Mouse (Mus musculus) midbrain, embryonic 15.5 days (tissue): ENCODE measurements around the gene Plekhj1. TPM values are rescaled to one million over a fixed set of nuclear protein-coding genes. Genes with fewer than 3 reads are reported as not detected.

ENCODE experiments used
- ATAC-seq: fragments of 200-750 bp; cut with Nextera tagmentation; replicated peaks from 2 replicates; pipeline ENCODE4 v1.8.0; 2017; ENCODE audit warnings: moderate TSS enrichment
- H3K27ac ChIP-seq: fragments of 300-500 bp; sonication (generic); 2 replicates; pipeline ENCODE4 v1.5.1; 2015; ENCODE audit warnings: mild to moderate bottlenecking, inconsistent platforms
- H3K27me3 ChIP-seq: fragments of 300-500 bp; sonication (generic); replicated peaks from 2 replicates; pipeline ENCODE4 v1.6.1; 2015; ENCODE audit warnings: inconsistent platforms
- H3K36me3 ChIP-seq: fragments of 300-500 bp; sonication (generic); replicated peaks from 2 replicates; pipeline ENCODE4 v1.6.1; 2015; ENCODE audit warnings: inconsistent platforms
- H3K4me1 ChIP-seq: fragments of 300-500 bp; sonication (generic); 2 replicates; pipeline ENCODE4 v1.6.1; 2015; ENCODE audit warnings: inconsistent platforms
- H3K4me2 ChIP-seq: fragments of 300-500 bp; sonication (generic); 2 replicates; pipeline ENCODE4 v1.6.1; 2015; ENCODE audit warnings: inconsistent platforms, mild to moderate bottlenecking, moderate library complexity
- H3K4me3 ChIP-seq: fragments of 300-500 bp; sonication (generic); 2 replicates; pipeline ENCODE4 v1.5.1; 2015; ENCODE audit warnings: mild to moderate bottlenecking, inconsistent platforms
- H3K9ac ChIP-seq: fragments of 300-500 bp; sonication (generic); 2 replicates; pipeline ENCODE4 v1.6.1; 2015; ENCODE audit warnings: mild to moderate bottlenecking, inconsistent platforms
- H3K9me3 ChIP-seq: fragments of 300-500 bp; sonication (generic); 2 replicates; pipeline ENCODE4 v1.6.1; 2016; ENCODE audit warnings: inconsistent platforms
- WGBS: fragments of 180-500 bp; shearing (Covaris S2); methylation state at CpG from one replicate; pipeline ENCODE4 v1.1.7; 2015; ENCODE audit warnings: mixed read lengths; 5-methylcytosine and 5-hydroxymethylcytosine counted together
- microRNA counts: library from miRNA; unstranded; fragments of <30 nt; microRNA quantifications from one replicate; lab custom pipeline; 2016
- microRNA-seq: library from miRNA; unstranded; fragments of <30 nt; microRNA quantifications from one replicate; pipeline ENCODE4, GENCODE M21; 2016
- polyA plus RNA-seq: library from polyadenylated mRNA; unstranded; fragments of >200 nt; fragmentation: Nextera tagmentation; extraction: Ambion mirVana; gene quantifications from 2 replicates; pipeline ENCODE4 v1.2.1, GENCODE M21; 2015

Plekhj1 gene
- polyA plus RNA-seq, 1 experiment from 2014 or later: 130 TPM

- no peak overlapping the region for H3K27ac ChIP-seq
- no peak; the same call in 1 of the 2 replicates for ATAC-seq
- no peaks in the 10 kb centered on the region; the same call in 1 of the 2 replicates for H3K27me3 ChIP-seq
- no peak overlapping the region for H3K4me3 ChIP-seq
- H3K9ac ChIP-seq: no peak overlapping the region
- peaks cover 4% of the 10 kb centered on the region for H3K4me1 ChIP-seq
- no peaks in the 10 kb centered on the region for H3K9me3 ChIP-seq
- WGBS: 19% methylated on average over 3 of the region's 3 CpGs
- no peaks in the 10 kb centered on the region for H3K36me3 ChIP-seq
- no peak overlapping the region for H3K4me2 ChIP-seq
Measured at GRCm38 (mm10) chr10:80747410-80747809, 51.0 kb downstream of the Plekhj1 start.

MicroRNAs within 50 kb of the gene (microRNA counts, 519-probe panel; counts per million panel counts)
- not detected for microRNA mmu-miR-1982 (lab: Ali Mortazavi, UCI)

Small RNAs within 50 kb of the gene (microRNA-seq; reads per million reads assigned to microRNA genes)
- 2.8 reads per million, percentile 11 among the genes with 10 or more reads in this experiment for gene Mir1982

Other genes with a start within 250 kb of the Plekhj1 start
- gene Rexo1, start 237.1 kb downstream of the Plekhj1 start, polyA plus RNA-seq: 33.9 and 35.0 TPM in 2 replicates
- 6.0 and 6.3 TPM in 2 replicates for gene Klf16, start 221.3 kb downstream of the Plekhj1 start, polyA plus RNA-seq
- gene Abhd17a, start 208.3 kb downstream of the Plekhj1 start, polyA plus RNA-seq: 126 and 152 TPM in 2 replicates
- gene Scamp4, start 195.8 kb downstream of the Plekhj1 start, polyA plus RNA-seq: 65.0 and 66.2 TPM in 2 replicates
- gene Adat3, start 195.7 kb downstream of the Plekhj1 start, polyA plus RNA-seq: 6.0 and 6.9 TPM in 2 replicates
- gene Gm49322, start 192.6 kb downstream of the Plekhj1 start, polyA plus RNA-seq: 4.6 and 5.0 TPM in 2 replicates
- gene Csnk1g2, start 175.8 kb downstream of the Plekhj1 start, polyA plus RNA-seq: 107 and 123 TPM in 2 replicates
- 85.9 and 90.4 TPM in 2 replicates for gene Btbd2, start 141.6 kb downstream of the Plekhj1 start, polyA plus RNA-seq
- 61.5 and 66.6 TPM in 2 replicates for gene Mknk2, start 120.5 kb downstream of the Plekhj1 start, polyA plus RNA-seq
- gene Mob3a, start 96.6 kb downstream of the Plekhj1 start, polyA plus RNA-seq: 63.4 and 64.3 TPM in 2 replicates
- 42.9 and 50.9 TPM in 2 replicates for gene Izumo4, start 96.4 kb downstream of the Plekhj1 start, polyA plus RNA-seq
- 117 and 122 TPM in 2 replicates for gene Ap3d1, start 56.4 kb downstream of the Plekhj1 start, polyA plus RNA-seq
- gene Dot1l, start 43.4 kb downstream of the Plekhj1 start, polyA plus RNA-seq: 21.0 and 25.9 TPM in 2 replicates
- gene Sf3a2, start 428 bp downstream of the Plekhj1 start, polyA plus RNA-seq: 60.3 and 62.6 TPM in 2 replicates
- 0.10 TPM in 2 replicates for gene Amh, start 6.6 kb upstream of the Plekhj1 start, polyA plus RNA-seq
- 0.59 and 1.0 TPM in 2 replicates for gene Jsrp1, start 14.9 kb upstream of the Plekhj1 start, polyA plus RNA-seq
- gene Oaz1, start 28.0 kb upstream of the Plekhj1 start, polyA plus RNA-seq: 1,243 and 1,388 TPM in 2 replicates
- gene Lingo3, start 45.4 kb upstream of the Plekhj1 start, polyA plus RNA-seq: 10.4 and 11.7 TPM in 2 replicates
- gene Lsm7, start 56.6 kb upstream of the Plekhj1 start, polyA plus RNA-seq: 214 and 222 TPM in 2 replicates
- gene Sppl2b, start 56.6 kb upstream of the Plekhj1 start, polyA plus RNA-seq: 85.5 and 89.5 TPM in 2 replicates
- 0.23 and 0.41 TPM in 2 replicates for gene Tmprss9, start 73.2 kb upstream of the Plekhj1 start, polyA plus RNA-seq
- gene Timm13, start 102.3 kb upstream of the Plekhj1 start, polyA plus RNA-seq: 318 and 330 TPM in 2 replicates
- gene Lmnb2, start 119.6 kb upstream of the Plekhj1 start, polyA plus RNA-seq: 46.9 and 48.9 TPM in 2 replicates
- gene Gadd45b, start 131.4 kb upstream of the Plekhj1 start, polyA plus RNA-seq: 5.5 and 8.2 TPM in 2 replicates
- gene Gng7, start 216.3 kb upstream of the Plekhj1 start, polyA plus RNA-seq: 19.0 and 21.2 TPM in 2 replicates
- 77.5 and 79.2 TPM in 2 replicates for gene Diras1, start 227.0 kb upstream of the Plekhj1 start, polyA plus RNA-seq
- 57.2 and 58.0 TPM in 2 replicates for gene Slc39a3, start 238.8 kb upstream of the Plekhj1 start, polyA plus RNA-seq